Mouse (Mus musculus): ENCODE measurements around the gene Phf6.
A peak's percentile ranks its signal among the peaks of the same experiment; 100 is the strongest.
"Not testable (repeated sequence)": the region's sequence is repeated elsewhere in the genome, so short reads cannot be mapped to it uniquely, and the experiment has no call there.

Gene Phf6

DNA sequence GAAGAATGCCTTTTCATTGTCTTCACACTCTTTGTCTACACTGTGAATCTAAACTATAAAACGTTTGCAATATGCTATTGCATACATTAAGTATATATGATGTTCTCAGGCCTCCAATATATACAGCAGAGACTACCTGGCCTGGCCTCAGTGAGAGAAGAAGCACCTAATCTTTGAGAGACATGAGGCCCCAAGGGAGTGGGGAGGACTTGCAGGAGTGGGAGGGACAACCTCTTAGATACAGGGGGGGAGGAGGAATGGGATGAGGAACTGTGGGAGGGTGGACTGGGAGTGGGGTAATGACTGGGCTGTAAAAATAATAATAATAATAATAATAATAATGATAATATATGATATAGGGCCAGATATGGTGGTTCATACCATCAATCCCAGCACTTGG, 66.5 kb downstream of the Phf6 start:
- DNase-seq (ENCODE audit: low spot score), result no peak

DNA sequence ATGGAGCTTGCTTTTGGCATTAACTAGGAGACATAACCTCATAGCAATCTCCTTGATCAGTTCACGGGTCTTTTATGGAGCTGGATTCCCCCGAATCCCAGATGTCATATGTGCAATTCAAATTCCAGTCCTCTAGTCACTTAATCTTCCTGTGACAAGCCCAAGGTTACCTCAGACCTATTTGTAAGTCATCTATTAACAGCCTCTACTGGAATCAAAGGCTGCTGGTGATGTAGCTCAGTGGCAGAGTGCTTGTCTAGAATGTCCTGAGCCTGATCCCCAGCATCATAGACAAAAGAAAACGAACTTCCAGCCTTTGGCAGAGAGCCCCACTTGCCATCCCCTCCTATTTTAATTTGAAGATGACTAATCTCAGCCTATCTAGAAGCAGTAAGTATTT, 69.3 kb downstream of the Phf6 start:
- DNase-seq (ENCODE audit: low spot score), result no peak

DNA sequence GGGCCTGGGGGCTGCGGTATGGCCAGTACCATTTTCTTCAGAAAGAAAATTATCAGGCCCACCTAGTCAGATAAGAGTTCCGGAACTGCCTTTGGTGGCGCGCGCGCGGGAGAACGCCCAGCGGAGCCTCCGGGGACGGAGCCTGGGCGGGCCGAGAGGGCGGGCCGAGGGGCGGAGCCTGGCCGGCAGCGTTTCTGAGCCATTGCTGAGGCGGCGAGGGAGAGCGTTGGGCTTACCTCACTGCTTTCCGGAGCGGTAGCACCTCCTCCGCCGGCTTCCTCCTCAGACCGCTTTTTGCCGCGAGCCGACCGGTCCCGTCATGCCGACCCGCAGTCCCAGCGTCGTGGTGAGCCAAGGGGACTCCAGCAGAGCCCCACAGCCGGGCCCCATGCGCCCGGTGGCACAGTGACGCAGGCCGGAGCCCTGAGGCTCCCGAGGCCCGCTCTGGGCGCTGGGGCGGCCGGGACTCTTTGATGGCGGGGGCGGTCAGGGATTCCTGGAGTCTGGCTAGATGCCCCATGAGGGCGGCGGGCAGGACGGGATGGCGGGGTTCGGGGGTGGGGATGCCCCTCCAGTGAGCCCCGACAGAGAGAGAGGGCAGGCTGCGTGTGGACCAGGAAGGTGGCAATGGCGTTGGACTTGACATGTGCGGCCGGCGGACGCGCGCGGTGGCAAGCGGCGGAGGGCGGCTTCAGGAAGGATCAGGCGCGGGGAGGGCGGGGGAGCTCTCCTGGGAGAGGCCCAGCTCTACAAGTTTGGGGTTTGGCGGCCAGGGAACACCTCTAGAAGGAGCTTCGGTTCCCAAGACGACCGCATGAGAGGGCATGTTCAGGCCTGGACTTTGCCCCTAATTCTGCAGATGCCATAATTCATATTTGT, 76.1 kb downstream of the Phf6 start, which contains the start of gene Hprt:
TSS of gene Hprt (plus strand) at position 233 of the 879 bp plus-strand sequence.
- DNase-seq (ENCODE audit: low spot score), result peak; percentile 85

DNA sequence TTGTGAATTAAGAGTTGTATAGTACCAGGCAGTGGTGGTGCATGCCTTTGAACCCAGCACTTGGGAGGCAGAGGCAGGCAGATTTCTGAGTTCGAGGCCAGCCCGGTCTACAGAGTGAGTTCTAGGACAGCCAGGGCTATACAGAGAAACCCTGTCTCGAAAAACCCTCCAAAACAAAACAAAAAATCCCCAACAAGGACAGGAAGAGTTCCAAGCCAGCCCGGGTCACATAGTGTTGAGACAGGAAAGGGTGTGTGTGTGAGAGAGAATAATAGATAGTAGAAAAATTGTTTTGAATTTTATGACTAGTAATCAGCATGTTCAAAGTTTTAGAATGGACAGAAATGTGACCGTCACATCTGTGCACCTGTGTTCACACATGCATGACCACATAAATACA, 82.7 kb downstream of the Phf6 start:
- DNase-seq (ENCODE audit: low spot score), result not testable (repeated sequence)

DNA sequence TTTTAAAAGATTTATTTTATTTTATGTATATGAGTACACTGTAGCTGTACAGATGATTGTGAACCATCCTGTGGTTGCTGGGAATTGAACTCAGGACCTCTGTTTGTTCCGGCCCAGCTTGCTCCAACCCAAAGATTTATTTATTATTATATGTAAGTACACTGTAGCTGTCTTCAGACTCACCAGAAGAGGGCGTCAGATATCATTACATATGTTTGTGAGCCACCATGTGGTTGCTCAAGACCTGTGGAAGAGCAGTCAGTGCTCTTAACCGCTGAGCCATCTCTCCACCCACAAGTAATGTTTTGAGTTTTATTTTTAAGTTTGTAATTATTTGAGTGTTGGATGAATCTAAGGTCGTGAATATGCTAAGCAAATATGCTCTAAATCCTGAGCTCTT, 92.8 kb downstream of the Phf6 start:
- DNase-seq (ENCODE audit: low spot score), result not testable (repeated sequence)

DNA sequence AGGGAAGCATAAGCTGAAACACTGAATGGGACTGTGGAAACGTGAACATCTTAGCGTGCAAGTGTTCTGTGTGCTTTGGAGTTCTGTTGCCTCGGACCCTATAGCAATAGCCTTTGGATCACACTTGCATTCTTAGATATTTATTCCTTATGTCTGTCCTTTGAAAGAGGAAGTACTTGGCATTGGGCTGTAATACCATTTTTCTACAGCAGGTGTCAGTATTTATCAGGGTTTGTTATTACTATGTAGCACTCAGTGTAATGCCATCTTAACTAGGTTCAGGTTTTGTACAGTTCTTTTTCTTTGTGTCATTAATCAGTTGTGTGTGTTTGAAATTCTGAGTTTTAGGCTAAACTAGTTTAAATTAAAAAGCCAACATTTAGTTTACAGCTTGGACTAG, 94.0 kb downstream of the Phf6 start:
- no peak for DNase-seq (ENCODE audit: low spot score)

Data from ovary, postnatal 36 days (tissue).